Mouse (Mus musculus): ENCODE measurements around the gene Lrsam1. TPM values are rescaled to one million over a fixed set of nuclear protein-coding genes. Genes with fewer than 3 reads are reported as not detected.
A peak's percentile ranks its signal among the peaks of the same experiment; 100 is the strongest.

Gene Lrsam1
- total and polyA plus RNA-seq, 2 experiments from 2014 or later, result 22.1 to 37.9 TPM

DNA sequence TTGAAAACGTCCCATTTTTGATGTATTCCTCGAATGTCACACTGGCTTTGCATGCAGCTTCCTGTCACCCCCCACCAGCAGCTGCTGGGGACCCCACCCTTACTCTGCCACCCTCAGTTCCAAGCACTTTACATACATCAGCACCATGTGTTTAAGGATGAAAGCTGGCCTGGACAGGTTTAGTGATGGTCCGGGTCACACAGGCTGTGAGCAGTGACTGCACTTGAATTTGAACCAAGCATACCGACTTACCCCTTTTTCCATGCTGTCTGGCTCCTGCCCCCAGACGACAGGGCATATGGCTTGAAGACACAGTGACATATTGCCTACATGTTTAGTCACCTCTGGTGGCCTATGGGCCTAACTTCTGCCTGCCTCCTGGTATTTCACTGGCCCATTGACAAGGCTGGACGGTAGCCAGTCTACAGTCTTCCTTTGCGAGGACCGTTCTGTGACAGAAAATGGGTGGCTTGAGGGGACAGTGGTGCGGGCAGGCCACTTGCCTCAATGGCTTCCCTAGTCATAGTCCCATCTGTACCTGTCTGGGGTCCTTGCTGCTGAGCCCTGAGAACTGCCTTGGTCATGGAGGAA lies 6.7 kb upstream of the Lrsam1 start:
- TF ChIP-seq CTCF (IDR thresholded peaks at IDR 0.05; ENCODE audit: low read depth), result no peak
- H3K27ac ChIP-seq, result peak overlapping the region; percentile 98
- no peak for ATAC-seq

DNA sequence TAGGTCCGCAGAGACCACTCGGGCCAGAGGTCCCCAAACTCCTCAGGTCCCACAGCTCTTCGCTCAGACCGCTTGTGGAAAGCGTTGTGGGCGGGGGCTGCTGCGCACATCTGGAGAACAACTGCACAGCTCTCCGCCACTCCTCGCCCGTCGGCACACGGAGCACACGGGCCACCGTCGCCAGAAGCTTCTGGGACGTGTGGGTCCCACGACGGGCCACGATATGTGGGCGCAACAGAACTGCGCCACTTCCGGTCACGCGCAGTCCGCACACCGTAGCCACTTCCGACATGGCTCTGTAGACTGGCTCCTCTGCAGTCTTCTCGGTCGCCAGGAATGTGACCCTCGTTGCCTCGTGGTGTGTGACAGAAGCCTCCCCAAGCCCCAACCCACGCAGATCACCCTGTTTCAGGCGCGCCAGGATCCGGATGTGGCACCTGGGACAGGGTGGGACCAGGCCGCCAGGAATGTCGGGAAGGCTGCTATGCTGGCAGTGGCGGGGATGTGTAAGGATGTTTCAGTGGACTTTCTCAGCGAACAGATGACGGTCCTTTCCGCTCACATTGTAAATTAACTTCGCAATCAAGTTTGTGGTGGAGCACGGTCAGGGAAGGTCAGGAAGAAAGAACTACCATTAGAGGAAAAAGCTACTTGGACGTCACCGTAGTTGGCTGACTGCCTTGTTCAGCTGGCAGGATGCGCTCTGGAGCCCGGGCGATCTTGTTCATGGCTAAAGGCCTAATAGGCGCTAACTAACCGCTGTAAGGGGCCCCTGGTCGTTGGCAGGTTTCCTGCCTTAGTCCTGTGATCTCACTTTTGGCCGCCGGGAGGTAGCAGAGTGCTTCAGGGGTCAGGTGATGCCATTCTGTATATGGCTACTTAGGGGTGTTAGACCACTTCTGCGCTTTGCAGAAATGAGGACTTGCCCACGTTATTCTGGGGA lies 5.5 kb upstream of the Lrsam1 start:
- Histone ChIP-seq H3K36me3 (ENCODE audit: insufficient read depth, low read length) (peaks cover 14% of the 10 kb centered on the region), H3K9ac (replicated peaks; ENCODE audit: low read length) (peak overlapping the region; percentile 70), H3K4me3 (ENCODE audit: low read length) (peak overlapping the region; percentile 57), H3K27ac (peak overlapping the region; percentile 98), H3K4me1 (ENCODE audit: insufficient read depth, low read length) (peaks cover 10% of the 10 kb centered on the region), H3K27me3 (ENCODE audit: insufficient read depth, low read length) (no peaks in the 10 kb centered on the region), H3K4me2 (ENCODE audit: low read depth, low read length) (peak overlapping the region; percentile 81), H3K9me3 (ENCODE audit: low read length) (no peaks in the 10 kb centered on the region)
- TF ChIP-seq CTCF (IDR thresholded peaks at IDR 0.05; ENCODE audit: low read depth), result peak; percentile 72
- under 1% methylated on average over 55 of the region's 55 CpGs for WGBS
- ATAC-seq (peak; percentile 93), DNase-seq (ENCODE audit: low spot score) (peak; percentile 96)

More for the DNA sequence above, 6.7 kb upstream of the Lrsam1 start:
- Histone ChIP-seq H3K4me3 (ENCODE audit: low read length) (no peak overlapping the region), H3K9ac (replicated peaks; ENCODE audit: low read length) (peak overlapping the region; percentile 70; the same call in 1 of the 2 replicates), H3K27me3 (ENCODE audit: insufficient read depth, low read length) (no peaks in the 10 kb centered on the region), H3K9me3 (ENCODE audit: low read length) (no peaks in the 10 kb centered on the region), H3K4me2 (ENCODE audit: low read depth, low read length) (peak overlapping the region; percentile 81), H3K36me3 (ENCODE audit: insufficient read depth, low read length) (peaks cover 19% of the 10 kb centered on the region), H3K4me1 (ENCODE audit: insufficient read depth, low read length) (peaks cover 8% of the 10 kb centered on the region)
- no peak for DNase-seq (ENCODE audit: low spot score)
- 69% methylated on average over 9 of the region's 9 CpGs for WGBS

DNA sequence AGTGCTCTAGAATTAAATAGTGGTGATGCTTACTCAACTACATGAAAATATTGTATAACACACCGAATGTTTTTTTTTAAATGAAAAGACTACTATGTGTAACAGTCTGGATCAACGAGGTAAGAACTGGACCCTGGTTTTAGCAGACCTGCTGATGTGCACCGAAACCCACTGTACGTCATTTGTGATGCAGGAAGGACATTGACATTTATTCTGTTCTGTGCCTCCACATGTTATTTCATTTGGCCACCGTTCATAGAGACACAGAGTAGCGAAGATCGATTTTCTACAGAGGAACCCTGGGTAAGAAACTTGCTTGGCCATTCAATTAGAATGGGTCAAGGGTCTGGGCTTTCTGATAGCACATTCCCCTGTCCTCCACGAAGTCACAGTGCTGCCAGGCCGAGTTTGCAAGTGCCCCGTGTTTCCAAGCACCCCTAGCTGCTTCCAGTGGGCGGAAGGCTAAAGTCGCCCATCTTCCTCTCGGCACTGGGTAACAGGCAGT lies 4.8 kb upstream of the Lrsam1 start:
- peaks cover 14% of the 10 kb centered on the region for H3K36me3 ChIP-seq (ENCODE audit: insufficient read depth, low read length)

DNA sequence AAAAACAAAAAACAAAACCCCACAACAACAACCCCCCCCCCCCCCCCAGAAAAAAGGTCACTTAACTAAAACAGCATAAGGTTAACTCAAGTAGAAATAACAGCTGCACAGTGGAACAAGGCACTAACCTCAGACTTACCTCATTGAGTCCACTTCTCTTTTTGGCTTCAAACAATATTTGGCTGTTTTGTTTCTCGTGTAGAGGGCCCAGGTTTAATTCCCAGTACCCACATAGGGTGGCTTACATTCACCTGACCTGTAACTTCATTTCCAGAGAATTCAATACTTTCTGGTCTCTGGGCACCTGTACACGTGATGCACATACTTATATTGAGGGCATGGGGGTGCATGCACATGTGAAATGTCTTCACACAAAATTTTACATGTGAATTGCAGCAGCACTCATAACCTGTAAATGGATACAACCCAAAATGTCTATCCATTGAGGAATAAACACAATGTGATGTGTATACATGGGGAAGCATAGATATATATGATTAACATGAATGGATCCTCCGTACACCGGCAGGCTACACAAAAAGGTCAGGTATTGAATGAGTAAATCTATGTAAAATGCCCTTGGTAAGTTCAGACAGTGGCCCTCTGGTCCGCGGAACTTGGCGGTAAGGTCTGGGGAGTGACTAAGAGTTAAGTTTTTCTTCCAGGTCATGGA lies 4.2 kb upstream of the Lrsam1 start:
- ATAC-seq (no peak), DNase-seq (ENCODE audit: low spot score) (no peak)
- TF ChIP-seq CTCF (IDR thresholded peaks at IDR 0.05; ENCODE audit: low read depth), result no peak
- H3K4me2 ChIP-seq (ENCODE audit: low read depth, low read length), result 0 out of 2 replicates have a peak overlapping the region, but pooled peaks have one; percentile 81
- H3K9ac ChIP-seq (replicated peaks; ENCODE audit: low read length), result no peak overlapping the region
- no peak overlapping the region for H3K27ac ChIP-seq
- 16% methylated on average over 7 of the region's 7 CpGs for WGBS
- no peak overlapping the region for H3K4me3 ChIP-seq (ENCODE audit: low read length)
- peaks cover 14% of the 10 kb centered on the region for H3K36me3 ChIP-seq (ENCODE audit: insufficient read depth, low read length)
- H3K27me3 ChIP-seq (ENCODE audit: insufficient read depth, low read length), result no peaks in the 10 kb centered on the region
- peaks cover 18% of the 10 kb centered on the region for H3K4me1 ChIP-seq (ENCODE audit: insufficient read depth, low read length)
- H3K9me3 ChIP-seq (ENCODE audit: low read length), result no peaks in the 10 kb centered on the region

More for the DNA sequence above, 4.8 kb upstream of the Lrsam1 start:
- H3K9ac ChIP-seq (replicated peaks; ENCODE audit: low read length), result peak overlapping the region; percentile 70
- no peaks in the 10 kb centered on the region for H3K9me3 ChIP-seq (ENCODE audit: low read length)
- no peak for TF ChIP-seq CTCF (IDR thresholded peaks at IDR 0.05; ENCODE audit: low read depth)
- H3K27me3 ChIP-seq (ENCODE audit: insufficient read depth, low read length), result no peaks in the 10 kb centered on the region
- peak overlapping the region; percentile 81 for H3K4me2 ChIP-seq (ENCODE audit: low read depth, low read length)
- H3K4me1 ChIP-seq (ENCODE audit: insufficient read depth, low read length), result peaks cover 13% of the 10 kb centered on the region
- no peak for DNase-seq (ENCODE audit: low spot score)
- H3K4me3 ChIP-seq (ENCODE audit: low read length), result peak overlapping the region; percentile 57
- H3K27ac ChIP-seq, result peak overlapping the region; percentile 98
- peak; percentile 50; the same call in 1 of the 2 replicates for ATAC-seq
- WGBS, result 12% methylated on average over 13 of the region's 13 CpGs

DNA sequence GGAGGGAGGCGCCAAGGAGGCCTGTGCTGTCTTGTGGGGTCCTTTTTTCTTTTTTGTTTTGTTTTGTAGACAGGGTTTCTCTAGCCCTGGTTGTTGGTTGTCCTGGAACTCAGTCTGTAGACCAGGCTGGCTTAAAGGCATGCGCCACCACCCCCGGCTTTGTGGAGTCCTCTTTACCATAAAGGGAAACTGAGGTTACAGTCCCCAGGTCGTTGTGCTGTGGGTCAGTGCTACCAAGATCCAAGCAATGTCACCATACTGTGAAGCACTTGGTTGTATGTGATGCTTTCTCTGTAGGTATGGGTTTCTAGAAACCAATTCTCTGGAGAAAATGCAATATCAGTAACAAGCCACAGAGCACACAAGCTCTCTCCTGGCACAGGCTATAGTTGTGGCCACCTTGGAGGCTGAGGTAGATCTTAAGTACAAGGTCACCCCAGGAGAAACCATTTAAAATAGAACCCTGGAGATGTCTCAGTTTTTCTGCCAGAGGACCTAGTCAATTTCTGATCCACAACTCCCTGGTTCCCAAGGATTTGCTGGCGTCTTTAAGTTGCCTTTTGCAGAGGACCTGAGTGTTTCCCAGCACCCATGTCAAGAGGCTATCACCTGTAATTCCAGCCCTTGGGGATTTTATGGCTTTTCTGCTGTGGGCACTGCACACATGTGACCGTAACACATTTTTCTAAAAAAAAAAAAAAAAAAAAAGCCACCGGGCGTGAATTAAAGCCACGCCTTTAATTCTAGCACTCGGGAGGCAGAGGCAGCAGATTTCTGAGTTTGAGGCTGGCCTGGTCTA lies 3.4 kb upstream of the Lrsam1 start:
- peaks cover 14% of the 10 kb centered on the region for H3K36me3 ChIP-seq (ENCODE audit: insufficient read depth, low read length)
- ATAC-seq (no peak), DNase-seq (ENCODE audit: low spot score) (no peak)
- no peak overlapping the region for H3K9ac ChIP-seq (replicated peaks; ENCODE audit: low read length)
- H3K4me1 ChIP-seq (ENCODE audit: insufficient read depth, low read length), result peaks cover 21% of the 10 kb centered on the region
- 35% methylated on average over 10 of the region's 10 CpGs for WGBS
- no peak overlapping the region for H3K4me3 ChIP-seq (ENCODE audit: low read length)
- H3K27ac ChIP-seq, result no peak overlapping the region
- TF ChIP-seq CTCF (IDR thresholded peaks at IDR 0.05; ENCODE audit: low read depth), result no peak
- no peaks in the 10 kb centered on the region for H3K27me3 ChIP-seq (ENCODE audit: insufficient read depth, low read length)
- no peaks in the 10 kb centered on the region for H3K9me3 ChIP-seq (ENCODE audit: low read length)
- H3K4me2 ChIP-seq (ENCODE audit: low read depth, low read length), result no peak overlapping the region

DNA sequence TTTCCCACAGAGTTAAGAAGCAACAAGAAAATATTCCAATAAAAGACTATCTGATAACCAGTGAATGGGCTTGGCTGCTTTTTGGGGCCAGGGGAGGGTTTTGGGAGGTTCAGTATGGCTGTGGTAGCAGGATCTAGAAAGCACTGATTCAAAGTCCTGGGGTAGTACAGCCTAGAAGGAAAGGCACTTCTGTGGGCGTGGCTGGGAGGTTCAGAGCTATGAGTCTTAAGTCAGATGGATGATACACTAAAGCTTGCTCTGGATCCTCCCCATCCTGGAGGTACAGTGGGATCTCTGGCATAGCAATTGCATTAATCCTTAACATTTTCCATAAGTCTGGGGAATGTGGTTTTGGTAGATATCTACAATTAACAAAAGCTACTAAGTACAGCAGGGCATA lies 2.6 kb upstream of the Lrsam1 start:
- Histone ChIP-seq H3K9me3 (ENCODE audit: low read length) (no peaks in the 10 kb centered on the region), H3K27ac (no peak overlapping the region), H3K9ac (replicated peaks; ENCODE audit: low read length) (no peak overlapping the region), H3K27me3 (ENCODE audit: insufficient read depth, low read length) (no peaks in the 10 kb centered on the region), H3K36me3 (ENCODE audit: insufficient read depth, low read length) (peaks cover 14% of the 10 kb centered on the region), H3K4me1 (ENCODE audit: insufficient read depth, low read length) (peaks cover 21% of the 10 kb centered on the region), H3K4me2 (ENCODE audit: low read depth, low read length) (no peak overlapping the region), H3K4me3 (ENCODE audit: low read length) (no peak overlapping the region)
- no peak for TF ChIP-seq CTCF (IDR thresholded peaks at IDR 0.05; ENCODE audit: low read depth)
- WGBS, result 85% methylated on average over 1 of the region's 1 CpGs
- ATAC-seq (no peak), DNase-seq (ENCODE audit: low spot score) (no peak)
